Mouse (Mus musculus) liver, embryonic 12.5 days (tissue): Measurements from ENCODE around the gene Blzf1. TPM values are rescaled to one million over a fixed set of nuclear protein-coding genes. Genes with fewer than 3 reads are reported as not detected.

Experiments
- ATAC-seq: fragments of 200-750 bp; cut with Nextera tagmentation; 2 replicates; pipeline ENCODE4 v1.8.0; 2017; ENCODE audit warnings: moderate number of reproducible peaks, mild to moderate bottlenecking, moderate library complexity
- H3K27ac ChIP-seq: fragments of 300-500 bp; sonication (generic); 2 replicates; pipeline ENCODE4 v1.5.1; 2016; ENCODE audit warnings: mild to moderate bottlenecking
- H3K27me3 ChIP-seq: fragments of 300-500 bp; sonication (generic); replicated peaks from 2 replicates; pipeline ENCODE4 v1.6.1; 2016; ENCODE audit warnings: mild to moderate bottlenecking, moderate library complexity
- H3K36me3 ChIP-seq: fragments of 300-500 bp; sonication (generic); 2 replicates; pipeline ENCODE4 v1.6.1; 2016; ENCODE audit warnings: mild to moderate bottlenecking, moderate library complexity
- H3K4me1 ChIP-seq: fragments of 300-500 bp; sonication (generic); 2 replicates; pipeline ENCODE4 v1.6.1; 2016
- H3K4me2 ChIP-seq: fragments of 300-500 bp; sonication (generic); 2 replicates; pipeline ENCODE4 v1.6.1; 2016; ENCODE audit warnings: mild to moderate bottlenecking, moderate library complexity
- H3K4me3 ChIP-seq: fragments of 300-500 bp; sonication (generic); 2 replicates; pipeline ENCODE4 v1.5.1; 2016; ENCODE audit warnings: mild to moderate bottlenecking, moderate library complexity
- H3K9ac ChIP-seq: fragments of 300-500 bp; sonication (generic); 2 replicates; pipeline ENCODE4 v1.6.1; 2016; ENCODE audit warnings: mild to moderate bottlenecking, moderate library complexity
- H3K9me3 ChIP-seq: fragments of 300-500 bp; sonication (generic); replicated peaks from 2 replicates; pipeline ENCODE4 v1.6.1; 2016; ENCODE audit warnings: mild to moderate bottlenecking, moderate library complexity
- WGBS: fragments of 180-500 bp; shearing (Covaris S2); methylation state at CpG from one replicate; pipeline ENCODE4 v1.1.7; 2016; ENCODE audit not compliant: insufficient replicate concordance; 5-methylcytosine and 5-hydroxymethylcytosine counted together
- polyA plus RNA-seq: library from polyadenylated mRNA; unstranded; fragments of >200 nt; fragmentation: Nextera tagmentation; extraction: Ambion mirVana; gene quantifications from 2 replicates; pipeline ENCODE4 v1.2.1, GENCODE M21; 2016

The Blzf1 gene
- polyA plus RNA-seq, 1 experiment from 2014 or later: 15.8 TPM

- Histone ChIP-seq H3K4me3 (peak overlapping the region; percentile 82), H3K27ac (peak overlapping the region; percentile 62), H3K9me3 (no peaks in the 10 kb centered on the region), H3K4me1 (peaks cover 65% of the 10 kb centered on the region), H3K4me2 (peak overlapping the region; percentile 76), H3K36me3 (no peaks in the 10 kb centered on the region), H3K27me3 (no peaks in the 10 kb centered on the region), H3K9ac (peak overlapping the region; percentile 89)
- 48% methylated on average over 8 of the region's 8 CpGs for WGBS
- peak; percentile 38 for ATAC-seq
These were observed 56.7 kb downstream of the Blzf1 start for GRCm38 (mm10) chr1:164250391-164251150.

GRCm38 (mm10) chr1:164249332-164249711 lies 58.0 kb downstream of the Blzf1 start:
- WGBS: under 1% methylated on average over 33 of the region's 33 CpGs
- Histone ChIP-seq H3K27ac (peak overlapping the region; percentile 79), H3K4me3 (peak overlapping the region; percentile 82), H3K9ac (peak overlapping the region; percentile 89), H3K4me2 (peak overlapping the region; percentile 76), H3K36me3 (no peaks in the 10 kb centered on the region), H3K9me3 (no peaks in the 10 kb centered on the region), H3K27me3 (no peaks in the 10 kb centered on the region), H3K4me1 (peaks cover 54% of the 10 kb centered on the region)
- no peak for ATAC-seq

GRCm38 (mm10) chr1:164248465-164249331 lies 58.6 kb downstream of the Blzf1 start, which contains the start of gene Slc19a2:
Slc19a2 (plus strand) TSS chr1:164249046.
- WGBS: under 1% methylated on average over 62 of the region's 79 CpGs
- peak; percentile 91 for ATAC-seq
- peak within 1 kb of the TSS; percentile 89 for H3K9ac ChIP-seq

GRCm38 (mm10) chr1:164247971-164248370 lies 59.3 kb downstream of the Blzf1 start:
- Histone ChIP-seq H3K27ac (peak overlapping the region; percentile 58), H3K4me1 (peaks cover 44% of the 10 kb centered on the region), H3K9ac (peak overlapping the region; percentile 59), H3K27me3 (no peaks in the 10 kb centered on the region), H3K36me3 (no peaks in the 10 kb centered on the region), H3K9me3 (no peaks in the 10 kb centered on the region), H3K4me2 (peak overlapping the region; percentile 62), H3K4me3 (peak overlapping the region; percentile 82)
- WGBS: 18% methylated on average over 10 of the region's 10 CpGs
- no peak for ATAC-seq

More at GRCm38 (mm10) chr1:164248465-164249331, 58.6 kb downstream of the Blzf1 start, which contains the start of gene Slc19a2:
- no peaks in the 10 kb centered on the region for H3K36me3 ChIP-seq
- no peaks in the 10 kb centered on the region for H3K9me3 ChIP-seq
- H3K4me1 ChIP-seq: peaks cover 49% of the 10 kb centered on the region
- H3K4me2 ChIP-seq: peak within 1 kb of the TSS; percentile 76
- H3K27ac ChIP-seq: peak within 1 kb of the TSS; percentile 79
- H3K4me3 ChIP-seq: peak within 1 kb of the TSS; percentile 82
- no peaks in the 10 kb centered on the region for H3K27me3 ChIP-seq

- no peaks in the 10 kb centered on the region for H3K27me3 ChIP-seq
- no peak for ATAC-seq
- 54% methylated on average over 8 of the region's 8 CpGs for WGBS
- H3K9ac ChIP-seq: peak overlapping the region; percentile 55; the same call in 1 of the 2 replicates
- H3K4me1 ChIP-seq: peaks cover 39% of the 10 kb centered on the region
- H3K9me3 ChIP-seq: no peaks in the 10 kb centered on the region
- H3K27ac ChIP-seq: peak overlapping the region; percentile 58
- peak overlapping the region; percentile 82 for H3K4me3 ChIP-seq
- no peaks in the 10 kb centered on the region for H3K36me3 ChIP-seq
- H3K4me2 ChIP-seq: peak overlapping the region; percentile 62
These were observed 59.8 kb downstream of the Blzf1 start for GRCm38 (mm10) chr1:164247442-164247841.

- no peaks in the 10 kb centered on the region for H3K27me3 ChIP-seq
- peaks cover 6% of the 10 kb centered on the region for H3K4me1 ChIP-seq
- H3K9me3 ChIP-seq: no peaks in the 10 kb centered on the region
- ATAC-seq: no peak
- no peak overlapping the region for H3K4me2 ChIP-seq
- WGBS: 64% methylated on average over 8 of the region's 8 CpGs
- H3K36me3 ChIP-seq: no peaks in the 10 kb centered on the region
- no peak overlapping the region for H3K4me3 ChIP-seq
- no peak overlapping the region for H3K9ac ChIP-seq
- no peak overlapping the region for H3K27ac ChIP-seq
These were observed 64.5 kb downstream of the Blzf1 start for GRCm38 (mm10) chr1:164242809-164243208.

GRCm38 (mm10) chr1:164241494-164241893 lies 65.8 kb downstream of the Blzf1 start:
- Histone ChIP-seq H3K9ac (no peak overlapping the region), H3K4me3 (no peak overlapping the region), H3K4me1 (no peaks in the 10 kb centered on the region), H3K9me3 (no peaks in the 10 kb centered on the region), H3K27ac (no peak overlapping the region), H3K36me3 (no peaks in the 10 kb centered on the region), H3K27me3 (no peaks in the 10 kb centered on the region), H3K4me2 (no peak overlapping the region)
- no peak for ATAC-seq
- WGBS: 51% methylated on average over 2 of the region's 2 CpGs

Other genes starting within 250 kb of the Blzf1 start
- gene Sell, start 245.5 kb downstream of the Blzf1 start, polyA plus RNA-seq: 2.0 and 3.2 TPM in 2 replicates
- gene Selp, start 192.2 kb downstream of the Blzf1 start, polyA plus RNA-seq: 0.38 and 0.41 TPM in 2 replicates
- 6.2 and 7.0 TPM in 2 replicates for gene F5, start 155.7 kb downstream of the Blzf1 start, polyA plus RNA-seq
- 24.9 and 26.6 TPM in 2 replicates for gene Slc19a2, start 58.4 kb downstream of the Blzf1 start, polyA plus RNA-seq
- 5.2 and 5.3 TPM in 2 replicates for gene Ccdc181, start 31.9 kb downstream of the Blzf1 start, polyA plus RNA-seq
- gene Nme7, start 3.4 kb downstream of the Blzf1 start, polyA plus RNA-seq: 11.9 and 13.4 TPM in 2 replicates
- gene Atp1b1, start 150.9 kb upstream of the Blzf1 start, polyA plus RNA-seq: 11.4 and 12.8 TPM in 2 replicates